Mouse (Mus musculus): ENCODE results near the gene Cryl1.

Cryl1 gene

DNA sequence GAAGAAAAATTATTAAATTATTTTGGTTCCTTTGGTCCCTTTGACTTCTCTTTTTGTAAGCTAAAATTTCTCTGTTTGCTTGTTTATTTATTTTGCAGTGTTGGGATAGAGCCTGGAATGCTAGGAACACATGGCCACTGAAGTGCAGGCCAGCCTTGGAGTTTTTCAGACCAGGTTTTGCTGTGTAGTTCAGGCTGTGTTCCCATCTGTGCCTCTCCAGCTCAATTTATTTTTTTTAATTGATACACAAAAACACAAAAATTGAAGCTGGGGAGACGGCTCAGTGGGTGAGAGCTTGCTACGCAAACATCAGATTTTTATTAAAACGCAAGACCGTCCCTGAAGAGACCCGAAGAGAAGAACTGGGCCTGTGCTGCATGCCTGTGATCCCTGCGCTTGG, 71.6 kb downstream of the Cryl1 start:
- in situ Hi-C loops (cut with MboI, MseI): no loop called here

DNA sequence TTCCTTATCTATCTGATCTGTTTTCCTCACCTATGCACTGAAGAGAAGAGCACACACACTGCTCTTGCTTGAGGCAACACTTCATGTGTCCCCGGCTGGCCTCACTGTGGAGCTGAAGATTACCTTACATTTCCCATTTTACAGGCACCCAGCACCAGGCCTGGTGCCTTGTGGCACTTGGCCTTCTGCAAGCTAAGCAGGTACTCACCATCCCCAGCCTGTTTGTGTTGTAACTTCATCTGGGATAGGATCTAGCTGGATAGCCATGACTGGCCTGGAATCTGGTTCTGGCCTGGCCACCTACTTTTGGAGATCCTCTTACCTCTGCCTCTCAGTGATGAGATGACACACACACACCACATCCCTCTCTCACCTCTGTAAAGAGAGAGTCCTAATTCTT, 79.5 kb downstream of the Cryl1 start:
- in situ Hi-C loops (cut with MboI, MseI): no loop called here

DNA sequence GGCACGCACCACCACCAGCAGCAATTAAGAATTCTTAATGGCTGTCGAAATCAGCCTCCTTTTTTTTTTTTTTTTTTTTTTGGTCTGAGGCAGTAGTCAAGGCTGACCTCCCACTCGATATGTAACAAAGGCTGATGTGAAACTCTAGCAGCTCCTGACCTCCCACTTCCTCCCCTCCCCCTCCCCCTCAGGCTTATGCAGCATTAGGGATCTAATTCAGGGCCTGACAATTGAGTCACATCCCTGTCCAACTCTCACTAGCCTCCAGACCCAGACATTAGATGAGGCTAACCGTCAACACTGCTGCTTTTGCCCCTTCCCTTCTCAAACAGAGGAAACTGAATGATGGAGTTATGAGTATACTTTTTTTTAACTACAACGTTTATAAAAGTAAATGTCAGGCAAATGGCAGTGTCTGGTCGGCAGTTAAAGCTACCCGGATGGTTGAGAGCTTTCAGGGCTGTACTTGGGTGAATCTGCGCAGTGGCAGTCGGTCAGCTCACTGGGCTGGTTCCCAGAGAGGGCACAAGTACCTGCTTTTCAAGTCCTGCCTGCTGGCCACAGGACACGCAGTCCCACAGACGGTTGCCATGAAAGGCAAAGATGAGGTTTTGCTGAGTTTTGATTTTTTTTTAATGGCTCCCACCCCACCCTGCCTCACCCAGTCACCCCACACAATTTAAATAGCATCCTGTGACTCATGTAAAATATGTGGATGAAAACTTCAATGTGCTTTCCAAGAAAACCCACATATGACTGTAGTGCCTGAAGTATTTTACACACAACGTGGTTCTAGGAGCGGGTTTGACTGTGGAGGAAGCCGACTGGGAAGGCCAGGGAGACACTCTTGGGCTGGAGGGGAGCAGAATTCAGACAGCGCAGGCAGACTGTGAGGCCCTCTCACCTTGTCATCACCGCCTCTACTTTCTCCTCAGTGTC, 81.4 kb downstream of the Cryl1 start:
- in situ Hi-C loops (cut with MboI, MseI): no loop called here

DNA sequence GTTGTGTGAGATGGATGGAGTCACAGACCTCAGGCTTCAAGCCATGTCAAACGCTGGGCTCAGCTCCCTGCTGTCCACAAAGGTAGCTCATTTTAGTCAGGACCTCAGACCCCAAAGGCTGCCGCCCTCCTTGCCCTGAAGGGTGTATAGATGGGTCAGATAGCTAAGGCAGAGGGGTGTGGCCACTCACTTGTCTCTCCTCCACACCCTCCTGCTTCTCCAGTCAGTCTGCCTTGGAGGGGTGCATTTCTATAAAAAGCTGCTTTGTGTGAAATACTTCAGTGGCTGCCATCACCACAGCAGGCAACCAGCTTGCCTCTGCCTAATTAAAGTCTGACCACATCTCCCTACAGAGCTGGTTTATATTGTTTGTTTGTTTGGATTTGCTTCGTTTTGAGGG, 82.4 kb downstream of the Cryl1 start:
- in situ Hi-C loops (cut with MboI, MseI): no loop called here

DNA sequence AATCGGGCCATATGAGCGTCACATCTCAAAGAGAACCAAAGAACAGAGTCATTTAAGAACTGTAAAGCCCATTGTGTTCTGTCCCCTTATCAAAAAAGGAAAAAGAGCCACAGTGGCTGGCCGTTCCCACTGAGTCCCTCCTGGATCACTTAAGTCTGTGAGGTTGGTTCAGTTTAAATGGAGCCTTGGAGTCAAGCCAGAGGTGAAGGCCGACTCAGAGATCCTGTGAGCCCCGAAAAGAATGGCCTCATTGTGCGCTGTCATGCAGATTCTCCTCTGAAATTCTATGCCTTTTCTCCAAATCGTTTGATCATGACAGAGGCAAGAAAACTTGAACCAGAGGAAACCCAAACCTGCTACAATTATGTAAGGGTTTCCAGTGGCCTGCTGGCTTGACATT, 82.8 kb downstream of the Cryl1 start:
- in situ Hi-C loops (cut with MboI, MseI): no loop called here

DNA sequence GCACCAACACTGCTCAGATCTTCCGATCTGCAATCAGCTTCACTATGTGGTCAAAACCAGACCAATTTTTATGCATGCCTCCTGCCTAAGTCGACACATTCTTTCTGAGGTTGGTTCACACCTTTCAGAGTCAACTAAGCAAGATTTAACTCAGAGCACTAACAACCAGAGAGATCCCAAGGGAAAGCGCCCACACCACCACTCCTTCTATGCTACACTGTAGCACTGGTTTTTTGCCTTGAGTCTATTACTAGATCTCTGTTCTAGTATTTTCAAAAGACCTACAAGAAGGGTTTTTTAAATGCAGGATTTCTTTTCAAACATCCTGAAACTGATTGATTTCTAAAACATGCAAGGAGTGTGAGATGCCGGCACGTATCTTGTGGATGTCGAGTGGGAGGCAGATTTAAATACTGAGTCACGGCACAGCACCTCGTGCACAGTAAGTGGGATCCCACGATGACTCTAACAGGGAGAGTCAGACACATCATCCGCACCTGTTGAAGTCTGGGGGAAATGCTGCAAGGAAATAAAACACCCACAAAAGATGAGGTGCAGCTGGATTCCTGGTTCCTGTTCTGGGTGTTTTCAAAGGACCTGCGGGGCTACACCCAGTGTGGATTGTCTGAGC, 96.6 kb downstream of the Cryl1 start:
- in situ Hi-C loops (cut with MboI, MseI): no loop called here

DNA sequence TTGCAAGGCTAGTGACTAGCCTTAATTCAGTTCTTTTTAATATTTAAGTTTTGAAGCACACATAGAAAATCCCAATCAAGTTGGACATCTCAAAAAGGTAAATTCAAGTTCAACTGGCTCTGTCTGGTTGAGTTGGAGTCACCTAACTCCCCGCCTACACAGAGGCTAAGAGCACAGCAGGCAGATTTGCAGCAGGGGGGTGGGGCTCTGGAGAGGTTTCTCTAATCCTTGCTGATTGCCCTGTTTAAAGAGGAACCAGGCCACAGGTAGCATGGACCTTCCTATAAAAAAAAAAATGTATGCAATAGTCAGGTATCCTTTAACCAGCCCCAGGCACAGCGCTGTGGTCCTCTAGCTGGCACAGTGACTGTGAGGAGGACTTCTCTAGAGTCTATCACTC, 97.8 kb downstream of the Cryl1 start:
- in situ Hi-C loops (cut with MboI, MseI): no loop called here

DNA sequence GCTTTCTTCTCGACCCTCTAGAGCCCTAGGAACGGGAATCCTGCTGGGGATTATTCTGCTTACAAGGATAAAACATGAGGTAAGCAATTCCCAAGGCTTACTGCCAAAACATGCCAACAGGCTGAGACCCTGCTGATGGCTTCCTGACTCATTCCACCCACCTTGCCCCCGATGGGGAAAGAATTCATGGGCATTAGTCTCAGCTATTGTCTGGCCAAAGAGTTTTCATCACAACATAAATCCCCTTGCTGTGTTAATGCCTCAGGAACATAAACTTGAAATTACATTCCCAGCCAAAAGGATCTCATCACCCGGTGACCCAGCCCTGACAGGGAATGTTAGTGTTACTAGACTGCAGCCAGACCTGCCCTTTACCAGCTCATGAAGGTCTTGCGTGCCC, 100.7 kb downstream of the Cryl1 start:
- in situ Hi-C loops (cut with MboI, MseI): no loop called here

DNA sequence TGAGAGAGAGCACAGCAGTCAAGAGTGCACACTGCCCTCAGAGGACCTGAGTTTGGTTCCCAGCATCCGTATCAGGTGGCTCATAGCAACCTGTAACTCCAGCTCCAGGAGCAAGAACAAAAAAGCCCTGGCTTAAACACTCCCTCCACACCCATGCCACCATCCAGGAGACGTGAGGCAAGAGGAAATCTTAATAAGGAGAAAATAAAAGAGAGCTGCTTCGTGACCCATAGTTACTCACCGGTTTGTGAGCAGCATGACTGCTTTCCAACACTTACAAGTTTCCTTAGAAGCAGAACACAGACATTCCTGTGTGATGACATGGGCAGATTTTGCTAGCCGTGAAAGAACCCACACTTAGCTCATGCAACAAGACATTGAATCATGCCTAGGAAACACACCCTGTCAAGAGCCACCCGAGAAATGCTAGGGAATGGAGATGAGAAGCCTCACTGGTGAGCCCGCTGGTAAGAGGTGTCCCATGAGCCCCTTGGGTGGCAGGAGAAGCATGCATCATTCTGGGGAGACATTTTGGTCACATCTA, 106.9 kb downstream of the Cryl1 start:
- in situ Hi-C loops (cut with MboI, MseI): no loop called here

DNA sequence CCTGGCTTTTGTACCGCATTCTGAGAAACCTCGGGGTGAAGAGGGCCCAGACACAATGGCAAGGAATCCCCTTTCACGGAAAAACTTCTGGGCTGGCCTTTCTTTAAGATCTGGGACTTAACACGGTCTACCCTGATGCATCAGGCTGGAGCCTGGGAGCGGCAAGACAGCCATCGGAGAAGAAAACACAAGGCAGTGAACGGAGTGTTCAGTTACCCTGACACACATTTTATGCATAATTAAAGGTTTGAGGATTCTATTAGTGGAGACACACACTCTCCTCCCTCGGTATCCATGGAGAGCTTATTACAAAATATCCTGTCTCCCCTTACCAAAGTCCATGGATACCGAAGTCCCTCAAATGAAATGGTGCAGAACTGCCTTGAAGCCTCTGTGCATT, 109.2 kb downstream of the Cryl1 start:
- in situ Hi-C loops (cut with MboI, MseI): loop anchor here (10.0 kb wide), 2 partner anchors 976 to 1124 kb away; no protein-coding TSS in a partner anchor

DNA sequence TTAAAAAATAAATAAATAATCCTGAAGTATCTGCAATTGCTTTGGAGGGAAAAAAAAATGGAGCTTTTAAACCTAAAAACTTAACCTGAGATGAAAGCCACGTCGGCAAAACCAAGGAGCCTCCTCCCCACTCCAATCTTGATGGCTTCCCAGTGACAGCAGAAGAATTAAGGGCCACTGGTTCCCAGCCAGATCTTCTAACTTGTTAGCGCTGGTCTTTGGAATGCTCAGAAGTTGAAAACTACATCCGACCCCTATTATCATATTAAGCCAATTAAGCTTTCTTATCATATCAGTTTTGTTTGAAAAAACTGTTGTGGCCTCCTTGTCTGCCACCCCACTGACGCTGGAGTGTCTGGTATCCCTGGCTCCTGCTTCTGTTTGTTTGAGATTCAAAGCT, 114.5 kb downstream of the Cryl1 start:
- in situ Hi-C loops (cut with MboI, MseI): loop anchor here (10.0 kb wide), 2 partner anchors 981 to 1119 kb away; no protein-coding TSS in a partner anchor

DNA sequence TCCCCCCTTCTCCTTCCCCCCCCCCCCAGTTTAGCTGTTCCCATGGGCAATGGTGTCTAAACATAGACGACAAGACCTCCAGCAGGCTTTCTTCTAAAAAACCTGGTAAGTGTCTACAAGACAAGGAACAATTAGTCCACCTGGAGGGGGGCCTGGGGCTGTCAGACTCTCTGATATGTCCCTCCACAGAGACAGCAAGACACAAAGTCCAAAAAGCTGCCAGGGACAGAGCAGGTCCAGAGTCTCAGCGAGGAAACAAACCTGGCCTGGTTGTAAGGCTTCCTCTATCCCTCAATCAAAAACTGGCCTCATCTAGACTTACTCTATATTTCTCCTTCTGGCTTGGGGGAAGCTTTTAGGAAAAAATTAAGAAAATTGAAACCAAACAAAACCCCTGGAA, 115.7 kb downstream of the Cryl1 start:
- in situ Hi-C loops (cut with MboI, MseI): loop anchor here (10.0 kb wide), 2 partner anchors 982 to 1118 kb away; no protein-coding TSS in a partner anchor

DNA sequence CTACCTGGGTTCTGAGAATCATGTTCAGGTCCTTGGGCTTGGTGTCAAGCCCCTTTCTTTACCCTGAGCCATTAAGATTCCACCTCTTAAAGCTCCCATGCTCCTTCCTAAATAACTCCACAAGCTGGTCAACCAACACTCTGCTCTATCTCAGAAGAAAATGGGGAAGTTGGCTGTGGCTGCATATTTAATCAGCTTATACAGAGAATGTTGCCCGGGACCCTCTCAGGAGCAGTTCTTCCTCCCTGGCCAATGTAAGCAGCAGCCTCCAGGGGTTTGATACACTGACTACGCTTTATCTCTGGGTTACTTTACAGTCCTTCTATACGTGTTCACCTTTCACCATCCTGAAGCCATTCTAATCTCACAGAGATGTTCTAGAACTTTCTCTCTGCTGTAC, 117.5 kb downstream of the Cryl1 start:
- in situ Hi-C loops (cut with MboI, MseI): loop anchor here (10.0 kb wide), 2 partner anchors 984 to 1116 kb away; no protein-coding TSS in a partner anchor

DNA sequence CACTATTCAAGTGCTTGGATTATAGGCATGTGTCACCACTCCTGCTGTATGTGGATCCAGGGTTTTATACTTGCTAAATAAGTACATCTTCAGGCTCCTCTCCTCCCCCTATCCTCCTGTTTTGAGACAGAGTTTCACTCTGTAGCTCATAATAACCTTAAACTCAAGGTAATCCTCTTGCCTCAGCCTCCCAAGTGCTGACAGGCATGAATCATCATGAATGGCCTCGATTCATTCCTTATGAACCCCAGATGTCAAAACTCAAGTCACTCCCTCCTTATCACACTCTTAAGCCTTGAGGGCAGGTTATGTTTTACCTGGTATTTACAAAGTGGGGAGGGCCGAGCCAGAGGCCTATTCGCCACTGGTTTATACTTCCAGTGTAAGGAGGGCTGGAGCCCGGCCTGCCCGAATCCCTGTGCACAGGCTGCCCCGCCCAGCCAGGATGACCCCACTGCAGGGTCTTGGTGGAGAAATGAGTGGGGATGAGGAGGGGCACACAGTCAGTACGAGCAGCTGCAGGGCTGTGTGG, 121.8 kb downstream of the Cryl1 start:
- in situ Hi-C loops (cut with MboI, MseI): no loop called here

DNA sequence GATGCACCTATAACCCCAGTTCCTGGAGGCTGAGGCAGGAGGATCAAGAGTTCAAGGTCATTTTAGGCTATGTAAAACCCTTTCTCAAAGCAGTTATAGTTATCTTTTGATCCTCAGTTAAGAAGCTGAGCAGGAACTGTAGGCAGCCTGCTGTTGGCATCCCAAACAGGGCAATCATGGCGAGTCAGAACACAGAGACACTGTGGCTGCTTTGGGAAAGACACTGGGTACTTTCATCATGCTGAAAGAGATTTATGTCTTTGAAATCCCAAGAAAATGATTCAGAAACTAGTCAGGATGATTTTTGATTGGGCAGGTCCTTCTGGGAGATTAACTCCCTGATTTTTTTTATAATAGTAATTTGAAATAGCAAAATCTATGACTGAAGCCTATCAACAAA, 126.0 kb downstream of the Cryl1 start:
- in situ Hi-C loops (cut with MboI, MseI): no loop called here

DNA sequence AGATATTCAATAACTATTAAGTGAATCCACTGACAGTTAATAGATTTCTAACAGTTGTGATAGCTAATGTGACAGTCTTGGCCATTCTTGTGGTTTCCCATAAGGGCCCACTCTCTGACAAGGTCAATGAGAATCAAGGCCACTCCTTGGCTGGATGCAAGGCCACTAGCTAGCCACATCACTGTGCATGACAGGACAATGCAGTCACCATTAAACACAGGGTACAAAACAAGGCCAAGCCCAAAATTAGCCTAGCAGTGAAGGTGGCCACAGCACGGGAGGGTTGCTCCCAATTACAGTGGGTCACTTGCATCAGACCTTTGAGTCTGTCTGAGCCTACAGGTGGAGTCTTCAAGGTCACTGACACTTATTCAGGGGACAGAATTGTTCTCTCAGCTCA, 126.5 kb downstream of the Cryl1 start:
- in situ Hi-C loops (cut with MboI, MseI): no loop called here

DNA sequence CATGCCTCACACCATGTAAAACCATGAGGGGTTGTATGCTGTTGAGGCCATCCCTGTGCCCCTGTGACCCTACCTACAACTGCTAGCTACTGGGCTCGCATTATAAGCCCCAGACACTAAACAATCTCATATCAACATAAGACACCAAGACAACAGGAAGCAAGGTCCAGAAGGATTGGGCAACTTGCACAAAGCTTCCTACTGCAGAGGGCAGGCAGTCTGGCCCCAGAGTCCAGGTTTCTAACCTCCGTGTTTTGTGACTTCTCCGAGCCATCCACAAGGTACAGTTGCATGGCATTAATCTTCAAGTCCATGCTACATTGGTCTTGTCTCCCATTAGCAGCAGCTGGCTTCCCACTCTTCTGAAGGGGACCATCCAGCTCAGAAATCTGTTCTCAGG, 129.4 kb downstream of the Cryl1 start:
- in situ Hi-C loops (cut with MboI, MseI): no loop called here

DNA sequence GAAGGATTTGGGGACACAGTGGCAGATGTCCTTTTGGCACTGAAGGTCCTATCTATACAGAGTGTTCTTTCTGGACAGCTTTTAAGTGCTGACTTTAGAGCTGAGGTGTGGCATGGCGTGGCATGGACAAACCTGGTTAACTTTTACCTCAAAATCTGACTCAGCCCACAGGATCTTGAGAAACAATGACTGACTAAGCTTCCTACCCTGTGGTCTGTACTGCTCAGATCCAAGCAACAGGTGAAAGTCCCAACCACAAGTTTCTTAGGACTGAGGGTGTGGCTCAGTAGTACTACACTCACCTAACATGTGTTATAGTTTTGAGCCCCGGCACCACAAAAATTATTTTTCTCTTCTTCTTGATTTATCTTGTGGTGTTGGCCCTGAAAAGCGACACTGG, 130.0 kb downstream of the Cryl1 start:
- in situ Hi-C loops (cut with MboI, MseI): no loop called here

DNA sequence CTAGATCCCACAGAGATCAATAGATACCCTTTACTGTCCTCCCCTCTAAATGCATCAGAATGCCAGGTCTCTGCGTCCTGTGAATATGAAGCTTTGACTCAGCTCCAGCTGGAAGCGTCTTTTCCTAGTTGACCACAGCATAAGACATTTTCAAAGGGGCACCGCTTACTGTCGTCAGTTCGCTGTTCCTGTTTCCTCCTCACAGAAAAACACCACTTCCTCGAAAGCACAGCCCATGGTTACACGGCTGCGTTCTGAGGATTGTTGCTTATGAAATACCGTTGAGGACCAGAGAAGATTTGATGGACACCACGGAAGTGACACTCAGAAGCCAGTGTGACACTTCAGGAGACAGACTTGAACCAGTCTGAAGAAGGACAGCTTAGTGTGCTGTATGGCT, 134.4 kb downstream of the Cryl1 start:
- in situ Hi-C loops (cut with MboI, MseI): no loop called here

DNA sequence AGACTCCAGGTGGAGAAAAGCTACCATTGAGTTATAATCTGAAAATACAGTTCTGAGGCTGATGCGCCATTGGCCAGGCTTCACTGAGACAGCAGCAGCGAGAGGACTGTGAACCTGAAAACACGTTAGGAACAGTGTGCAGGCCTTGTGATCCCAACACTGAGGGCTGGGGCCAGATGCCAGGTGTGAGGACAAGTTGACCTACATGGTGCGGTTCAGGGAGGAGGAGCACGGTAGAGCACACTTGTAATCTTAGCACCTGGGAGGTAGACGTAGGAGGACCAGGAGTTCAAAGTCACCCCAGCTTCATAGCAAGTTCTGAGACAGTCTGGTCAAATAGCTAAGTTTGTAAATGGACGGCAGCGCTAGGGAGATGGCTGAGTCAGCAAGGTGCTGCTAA, 139.0 kb downstream of the Cryl1 start:
- in situ Hi-C loops (cut with MboI, MseI): no loop called here

DNA sequence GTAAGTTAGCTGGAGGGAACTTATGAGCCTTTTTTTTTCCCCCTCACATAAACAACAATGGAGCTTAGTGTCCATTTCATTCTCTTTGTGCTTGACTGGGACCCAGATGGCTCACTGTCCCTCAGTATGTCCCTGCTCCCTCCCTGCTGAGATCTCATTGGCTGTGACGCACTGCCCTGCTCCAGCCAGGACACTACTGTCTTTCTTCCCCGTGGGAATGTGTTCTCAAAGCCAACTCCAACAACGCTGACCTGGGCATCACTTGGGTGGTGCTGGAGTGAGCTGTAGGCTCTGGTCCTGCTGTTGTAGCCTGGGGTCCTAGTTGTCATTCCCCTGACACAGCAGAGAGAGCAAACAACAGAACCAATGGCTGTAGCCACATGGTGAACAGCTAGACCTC, 149.7 kb downstream of the Cryl1 start:
- in situ Hi-C loops (cut with MboI, MseI): no loop called here

DNA sequence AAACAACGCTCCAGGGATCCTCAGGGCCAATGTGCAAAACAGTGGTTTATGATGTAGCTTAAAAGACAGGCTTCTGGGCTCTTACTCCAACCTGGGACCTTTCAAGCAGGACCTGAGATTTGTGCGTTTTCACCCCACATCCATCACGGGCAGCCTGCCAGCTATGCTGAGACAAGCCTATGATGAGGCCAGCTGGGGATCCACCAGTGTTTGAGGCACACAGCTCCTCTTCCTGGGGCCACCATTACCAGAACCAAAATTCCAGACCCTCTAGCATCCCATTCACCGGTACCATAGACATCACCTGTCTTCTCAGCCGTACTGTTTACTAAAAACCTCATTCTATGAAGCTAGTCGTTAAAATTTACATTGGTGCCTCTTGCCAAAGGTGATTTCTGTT, 151.8 kb downstream of the Cryl1 start:
- in situ Hi-C loops (cut with MboI, MseI): no loop called here
